Mouse (Mus musculus) MEL (cell line): ENCODE results near the gene Olfr1202. TPM values are rescaled to one million over a fixed set of nuclear protein-coding genes. Genes with fewer than 3 reads are reported as not detected.

Experiments used
- DNase-seq: peaks from one replicate; pipeline ENCODE4 v3.0.0; 2011; ENCODE audit warnings: low read depth, low spot score
- H3K27ac ChIP-seq: 2 replicates; pipeline ENCODE4 v1.5.1; 2012; ENCODE audit warnings: low read depth, mild to moderate bottlenecking, control low read depth, low read length, moderate library complexity; ENCODE audit not compliant: control insufficient read depth
- H3K27me3 ChIP-seq, 2 experiments: fragments of 150-350 bp in 1 of 2; sonication (generic) in 1 of 2; 2 replicates each; pipeline ENCODE4 v1.6.1; 2012; ENCODE audit warnings: low read length in 2 of 2, mild to moderate bottlenecking in 2 of 2, improper control_type of control experiment in 1 of 2, moderate library complexity in 1 of 2; ENCODE audit not compliant: insufficient read depth in 2 of 2, control insufficient read depth in 1 of 2
- H3K36me3 ChIP-seq, 2 experiments: 2 replicates each; pipeline ENCODE4 v1.6.1; 2012 to 2014; ENCODE audit warnings: low read length in 2 of 2, improper control_type of control experiment in 1 of 2, inconsistent platforms in 1 of 2, mild to moderate bottlenecking in 1 of 2; ENCODE audit not compliant: insufficient read depth in 2 of 2, control insufficient read depth in 1 of 2
- H3K4me1 ChIP-seq, 2 experiments: fragments of 150-350 bp in 1 of 2; sonication (generic) in 1 of 2; 2 replicates each; pipeline ENCODE4 v1.6.1; 2012; ENCODE audit warnings: low read length in 2 of 2, improper control_type of control experiment in 1 of 2, mild to moderate bottlenecking in 1 of 2; ENCODE audit not compliant: insufficient read depth in 2 of 2, control insufficient read depth in 1 of 2
- H3K4me3 ChIP-seq, 2 experiments: fragments of 150-350 bp in 1 of 2; sonication (generic) in 1 of 2; 2 replicates each; pipeline ENCODE4 v1.5.1; 2012; ENCODE audit warnings: low read depth in 2 of 2, low read length in 2 of 2, mild to moderate bottlenecking in 2 of 2, moderate library complexity in 2 of 2, control low read depth in 1 of 2, improper control_type of control experiment in 1 of 2; ENCODE audit not compliant: control insufficient read depth in 1 of 2, insufficient read depth in 1 of 2
- H3K79me2 ChIP-seq: 2 replicates; pipeline ENCODE4 v1.6.1; 2012; ENCODE audit warnings: mild to moderate bottlenecking, low read length, moderate library complexity; ENCODE audit not compliant: control insufficient read depth, poor library complexity, insufficient read depth
- H3K9ac ChIP-seq: 2 replicates; pipeline ENCODE4 v1.6.1; 2012; ENCODE audit warnings: low read depth, mild to moderate bottlenecking, control low read depth, low read length, moderate library complexity; ENCODE audit not compliant: control insufficient read depth, poor library complexity, severe bottlenecking
- H3K9me3 ChIP-seq: fragments of 150-350 bp; sonication (generic); replicated peaks from 2 replicates; pipeline ENCODE4 v1.6.1; 2012; ENCODE audit warnings: mild to moderate bottlenecking, low read length, improper control_type of control experiment, moderate library complexity; ENCODE audit not compliant: insufficient read depth
- BHLHE40 ChIP-seq: IDR thresholded peaks from 2 replicates; pipeline ENCODE4 v1.6.1; 2012; ENCODE audit warnings: low read depth, mild to moderate bottlenecking, inconsistent platforms, low read length, improper control_type of control experiment, borderline replicate concordance
- CHD1 ChIP-seq: IDR thresholded peaks from 2 replicates; pipeline ENCODE4 v1.6.1; 2012; ENCODE audit warnings: low read depth, mild to moderate bottlenecking, inconsistent platforms, low read length, improper control_type of control experiment
- ELF1 ChIP-seq: IDR thresholded peaks from 2 replicates; pipeline ENCODE4 v1.6.1; 2014; ENCODE audit warnings: low read depth, mild to moderate bottlenecking, inconsistent platforms, low read length, improper control_type of control experiment, moderate library complexity
- EP300 ChIP-seq, 2 experiments: IDR thresholded peaks; 2 replicates each; pipeline ENCODE4 v1.6.1; 2011; ENCODE audit warnings: improper control_type of control experiment in 2 of 2, low read length in 2 of 2, low read depth in 1 of 2, mild to moderate bottlenecking in 1 of 2
- GABPA ChIP-seq: IDR thresholded peaks from 2 replicates; pipeline ENCODE4 v1.6.1; 2012; ENCODE audit warnings: low read depth, mild to moderate bottlenecking, inconsistent platforms, low read length, improper control_type of control experiment, moderate library complexity
- GATA1 ChIP-seq: IDR thresholded peaks from 2 replicates; pipeline ENCODE4 v1.6.1; 2011; ENCODE audit warnings: low read depth, low read length, improper control_type of control experiment
- JUND ChIP-seq: IDR thresholded peaks from 2 replicates; pipeline ENCODE4 v1.6.1; 2011; ENCODE audit warnings: low read depth, mild to moderate bottlenecking, improper control_type of control experiment, low read length
- KAT2A ChIP-seq: conservative IDR thresholded peaks from 2 replicates; pipeline ENCODE4 v1.6.1; 2012; ENCODE audit warnings: low read depth, low read length, improper control_type of control experiment, inconsistent platforms
- MAFK ChIP-seq: IDR thresholded peaks from 2 replicates; pipeline ENCODE4 v1.6.1; 2011; ENCODE audit warnings: low read depth, mild to moderate bottlenecking, low read length, improper control_type of control experiment, borderline replicate concordance
- MEF2A ChIP-seq: IDR thresholded peaks from 2 replicates; pipeline ENCODE4 v1.6.1; 2014; ENCODE audit warnings: low read depth, mild to moderate bottlenecking, inconsistent platforms, low read length, improper control_type of control experiment; ENCODE audit not compliant: poor library complexity, insufficient replicate concordance, severe bottlenecking; ENCODE audit errors: extremely low read depth
- MYB ChIP-seq: IDR thresholded peaks from 2 replicates; pipeline ENCODE4 v1.6.1; 2011; ENCODE audit warnings: mild to moderate bottlenecking, low read depth, low read length, improper control_type of control experiment
- MYC ChIP-seq: IDR thresholded peaks from 2 replicates; pipeline ENCODE4 v1.6.1; 2011; ENCODE audit warnings: low read depth, mild to moderate bottlenecking, low read length, improper control_type of control experiment, moderate library complexity
- NELFE ChIP-seq: IDR thresholded peaks from 2 replicates; pipeline ENCODE4 v1.6.1; 2011; ENCODE audit warnings: low read depth, low read length, improper control_type of control experiment
- NRF1 ChIP-seq: IDR thresholded peaks from 2 replicates; pipeline ENCODE4 v1.6.1; 2014; ENCODE audit warnings: low read depth, mild to moderate bottlenecking, inconsistent platforms, low read length, improper control_type of control experiment, moderate library complexity; ENCODE audit not compliant: poor library complexity, insufficient read depth, severe bottlenecking
- POLR2A ChIP-seq, 2 experiments: IDR thresholded peaks; 2 replicates each; pipeline ENCODE4 v1.6.1; 2011 to 2012; ENCODE audit warnings: low read length in 2 of 2, mild to moderate bottlenecking in 2 of 2, control low read depth in 1 of 2, improper control_type of control experiment in 1 of 2, low read depth in 1 of 2, moderate library complexity in 1 of 2; ENCODE audit not compliant: control insufficient read depth in 1 of 2, insufficient read depth in 1 of 2, poor library complexity in 1 of 2
- POLR2AphosphoS2 ChIP-seq: IDR thresholded peaks from 2 replicates; pipeline ENCODE4 v1.6.1; 2011; ENCODE audit warnings: low read length, improper control_type of control experiment
- POLR2AphosphoS5 ChIP-seq: IDR thresholded peaks from 2 replicates; pipeline ENCODE4 v1.6.1; 2012; ENCODE audit warnings: low read depth, borderline replicate concordance, mild to moderate bottlenecking, inconsistent platforms, low read length, moderate library complexity, mixed read lengths
- RAD21 ChIP-seq: IDR thresholded peaks from 2 replicates; pipeline ENCODE4 v1.6.1; 2011; ENCODE audit warnings: mild to moderate bottlenecking, low read depth, low read length, improper control_type of control experiment
- RCOR1 ChIP-seq: IDR thresholded peaks from 2 replicates; pipeline ENCODE4 v1.6.1; 2012; ENCODE audit warnings: low read depth, mild to moderate bottlenecking, inconsistent platforms, low read length, improper control_type of control experiment
- SIN3A ChIP-seq: IDR thresholded peaks from 2 replicates; pipeline ENCODE4 v1.6.1; 2012; ENCODE audit warnings: low read length, improper control_type of control experiment, inconsistent platforms
- TAL1 ChIP-seq: IDR thresholded peaks from 2 replicates; pipeline ENCODE4 v1.6.1; 2012; ENCODE audit warnings: mild to moderate bottlenecking, inconsistent platforms, low read length, moderate library complexity, mixed read lengths
- TCF12 ChIP-seq: IDR thresholded peaks from 2 replicates; pipeline ENCODE4 v1.6.1; 2014; ENCODE audit warnings: low read depth, mild to moderate bottlenecking, inconsistent platforms, low read length, improper control_type of control experiment, moderate library complexity
- ZC3H11A ChIP-seq: IDR thresholded peaks from 2 replicates; pipeline ENCODE4 v1.6.1; 2012; ENCODE audit warnings: low read depth, mild to moderate bottlenecking, inconsistent platforms, low read length, improper control_type of control experiment
- ZKSCAN1 ChIP-seq: IDR thresholded peaks from 2 replicates; pipeline ENCODE4 v1.6.1; 2012; ENCODE audit warnings: low read depth, mild to moderate bottlenecking, inconsistent platforms, low read length, improper control_type of control experiment, moderate library complexity
- ZNF384 ChIP-seq: IDR thresholded peaks from 2 replicates; pipeline ENCODE4 v1.6.1; 2012; ENCODE audit warnings: low read depth, mild to moderate bottlenecking, inconsistent platforms, low read length, improper control_type of control experiment
- polyA plus RNA-seq, 2 experiments: library from polyadenylated mRNA; stranded (reverse) in 1 of 2; unstranded in 1 of 2; fragments of >175 nt in 1 of 2; fragments of >200 nt in 1 of 2; gene quantifications; 2 replicates each; pipeline versions ENCODE4 v1.2.1 to v1.2.4; 2012; ENCODE audit warnings: low replicate concordance in 2 of 2, low read depth in 1 of 2; ENCODE audit not compliant: insufficient read length in 2 of 2, insufficient read depth in 1 of 2, missing spikeins in 1 of 2
- total RNA-seq: library from RNA; depleted of rRNA; stranded (reverse); fragments of 300-350 nt; gene quantifications from 2 replicates; pipeline ENCODE4 v1.2.3, GENCODE M21; 2012

The Olfr1202 gene
- total and polyA plus RNA-seq, 3 experiments, result not detected

GRCm38 (mm10) chr2:88848992-88849391 is 34.7 kb downstream of the Olfr1202 start, which contains the start of gene Olfr1204:
Gene Olfr1204 (plus strand): TSS chr2:88849292.
- no peaks in the 10 kb centered on the region for H3K27me3 ChIP-seq

GRCm38 (mm10) chr2:88862931-88863330 is 48.6 kb downstream of the Olfr1202 start, which contains the start of gene Olfr1206:
Gene Olfr1206 (plus strand): TSS chr2:88863231.
- H3K4me1 ChIP-seq, result no peaks in the 10 kb centered on the region
- TF ChIP-seq RAD21, result no peak
- TF ChIP-seq GATA1, result no peak
- no peak for TF ChIP-seq GABPA
- TF ChIP-seq EP300 (IDR thresholded peaks at IDR 0.05; ENCODE audit: low read depth in 1 of 2, low read length in 2 of 2), result no peak
- no peak for TF ChIP-seq MYB
- TF ChIP-seq CHD1, result no peak
- TF ChIP-seq TAL1, result no peak
- TF ChIP-seq RCOR1, result no peak
- TF ChIP-seq POLR2AphosphoS5, result no peak
- H3K36me3 ChIP-seq, result no peaks in the 10 kb centered on the region
- H3K27ac ChIP-seq, result no peak within 1 kb of the TSS
- H3K9ac ChIP-seq, result no peak within 1 kb of the TSS
- DNase-seq, result no peak
- H3K27me3 ChIP-seq, result no peaks in the 10 kb centered on the region
- H3K79me2 ChIP-seq, result no peaks in the 10 kb centered on the region
- H3K4me3 ChIP-seq, result no peak within 1 kb of the TSS
- no peaks in the 10 kb centered on the region for H3K9me3 ChIP-seq

More at GRCm38 (mm10) chr2:88848992-88849391, 34.7 kb downstream of the Olfr1202 start, which contains the start of gene Olfr1204:
- Histone ChIP-seq H3K36me3 (no peaks in the 10 kb centered on the region), H3K4me1 (no peaks in the 10 kb centered on the region), H3K9ac (no peak within 1 kb of the TSS), H3K79me2 (no peaks in the 10 kb centered on the region), H3K4me3 (no peak within 1 kb of the TSS), H3K9me3 (no peaks in the 10 kb centered on the region), H3K27ac (no peak within 1 kb of the TSS)
- TF ChIP-seq ZNF384 (no peak), ZC3H11A (no peak), TCF12 (no peak), NRF1 (no peak), ELF1 (no peak), POLR2AphosphoS2 (no peak), BHLHE40 (no peak), RAD21 (no peak), MYC (no peak), KAT2A (no peak), MEF2A (no peak), SIN3A (no peak), NELFE (no peak), POLR2A (IDR thresholded peaks at IDR 0.05; ENCODE audit: control insufficient read depth in 1 of 2, insufficient read depth in 1 of 2, low read depth in 1 of 2, low read length in 2 of 2, poor library complexity in 1 of 2) (no peak), ZKSCAN1 (no peak), MYB (no peak), MAFK (no peak), JUND (no peak)
- DNase-seq, result no peak
